Mouse (Mus musculus) hindbrain, embryonic 11.5 days (tissue): ENCODE data around the gene Katnal1. TPM values are rescaled to one million over a fixed set of nuclear protein-coding genes. Genes with fewer than 3 reads are reported as not detected.

ENCODE experiments used
- ATAC-seq: fragments of 200-750 bp; cut with Nextera tagmentation; 2 replicates; pipeline ENCODE4 v1.8.0; 2017; ENCODE audit warnings: mild to moderate bottlenecking, moderate TSS enrichment, moderate library complexity; ENCODE audit not compliant: low FRiP score
- DNase-seq: peaks from one replicate; pipeline ENCODE4 v3.0.0-alpha.2; 2015; ENCODE audit warnings: low spot score
- H3K27ac ChIP-seq: fragments of 300-500 bp; sonication (generic); 2 replicates; pipeline ENCODE4 v1.5.1; 2014; ENCODE audit warnings: mild to moderate bottlenecking, low read depth, low read length
- H3K27me3 ChIP-seq: fragments of 300-500 bp; sonication (generic); 2 replicates; pipeline ENCODE4 v1.6.1; 2014; ENCODE audit warnings: mild to moderate bottlenecking, low read length, moderate library complexity, mixed read lengths; ENCODE audit not compliant: control insufficient read depth, insufficient read depth
- H3K36me3 ChIP-seq: fragments of 300-500 bp; sonication (generic); 2 replicates; pipeline ENCODE4 v1.6.1; 2014; ENCODE audit warnings: mild to moderate bottlenecking, low read length, moderate library complexity, mixed read lengths; ENCODE audit not compliant: control insufficient read depth, insufficient read depth
- H3K4me1 ChIP-seq: fragments of 300-500 bp; sonication (generic); replicated peaks from 2 replicates; pipeline ENCODE4 v1.6.1; 2014; ENCODE audit warnings: low read length, mixed read lengths; ENCODE audit not compliant: control insufficient read depth, insufficient read depth
- H3K4me2 ChIP-seq: fragments of 300-500 bp; sonication (generic); replicated peaks from 2 replicates; pipeline ENCODE4 v1.6.1; 2014; ENCODE audit warnings: mild to moderate bottlenecking, low read depth, low read length
- H3K4me3 ChIP-seq: fragments of 300-500 bp; sonication (generic); 2 replicates; pipeline ENCODE4 v1.5.1; 2014; ENCODE audit warnings: low read depth, low read length
- H3K9ac ChIP-seq: fragments of 300-500 bp; sonication (generic); 2 replicates; pipeline ENCODE4 v1.6.1; 2014; ENCODE audit warnings: low read depth, low read length
- H3K9me3 ChIP-seq: fragments of 300-500 bp; sonication (generic); 2 replicates; pipeline ENCODE4 v1.6.1; 2016; ENCODE audit warnings: low read length; ENCODE audit not compliant: control insufficient read depth
- WGBS: fragments of 180-500 bp; shearing (Covaris S2); extraction: QIAGEN DNeasy Blood & Tissue Kit; methylation state at CpG from one replicate; pipeline ENCODE4 v1.1.7; 2014; 5-methylcytosine and 5-hydroxymethylcytosine counted together
- polyA plus RNA-seq: library from polyadenylated mRNA; unstranded; fragments of >200 nt; fragmentation: Nextera tagmentation; extraction: Ambion mirVana; gene quantifications from 2 replicates; pipeline ENCODE4 v1.2.1, GENCODE M21; 2014

Katnal1 gene
- polyA plus RNA-seq, 1 experiment from 2014 or later: 32.1 TPM

DNA sequence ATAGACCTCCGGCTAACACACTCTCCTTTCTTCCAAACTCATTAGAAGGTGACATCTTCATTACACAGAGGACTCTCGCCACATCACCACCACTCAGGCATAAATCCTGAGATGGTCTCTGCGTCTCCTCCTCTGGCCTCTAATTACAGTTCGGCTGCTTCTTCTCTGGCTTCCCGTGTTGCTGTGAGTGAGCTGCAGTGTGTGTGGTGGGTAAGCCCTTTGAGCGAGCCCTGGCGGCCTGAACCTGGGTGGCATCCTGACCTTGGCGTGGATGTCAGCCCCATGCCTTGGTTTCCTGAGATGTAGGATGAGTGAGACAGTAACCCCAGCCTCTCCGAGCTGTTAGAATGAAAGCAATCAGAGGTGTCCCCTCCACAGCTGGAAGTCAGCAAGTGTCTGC lies 19.5 kb upstream of the Katnal1 start:
- WGBS: 78% methylated on average over 9 of the region's 9 CpGs

DNA sequence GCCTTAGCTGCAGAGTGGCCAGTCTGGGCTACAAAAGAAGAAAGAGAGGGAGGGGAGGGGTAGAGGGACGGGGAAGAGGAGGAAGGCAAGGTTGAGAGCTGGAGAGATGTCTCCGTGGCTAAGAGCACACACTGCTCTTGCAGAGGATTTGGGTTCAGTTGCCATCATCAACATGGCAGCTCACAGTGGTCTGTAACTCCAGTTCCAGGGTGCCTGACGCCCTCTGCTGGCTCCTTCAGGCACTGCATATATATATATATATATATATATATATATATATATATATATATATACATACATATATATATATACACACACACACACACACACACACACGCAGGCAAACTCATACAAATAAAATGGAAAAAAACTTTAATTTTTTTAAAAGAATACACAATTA lies 18.3 kb upstream of the Katnal1 start:
- H3K4me2 ChIP-seq: no peak overlapping the region
- WGBS: 74% methylated on average over 4 of the region's 4 CpGs
- H3K4me1 ChIP-seq: no peaks in the 10 kb centered on the region
- DNase-seq (no peak), ATAC-seq (no peak)
- H3K4me3 ChIP-seq: no peak overlapping the region
- no peaks in the 10 kb centered on the region for H3K36me3 ChIP-seq
- no peaks in the 10 kb centered on the region for H3K9me3 ChIP-seq
- H3K27ac ChIP-seq: no peak overlapping the region
- no peaks in the 10 kb centered on the region for H3K27me3 ChIP-seq
- no peak overlapping the region for H3K9ac ChIP-seq

More for the DNA sequence above, 19.5 kb upstream of the Katnal1 start:
- Histone ChIP-seq H3K4me2 (no peak overlapping the region), H3K36me3 (no peaks in the 10 kb centered on the region), H3K9ac (no peak overlapping the region), H3K4me1 (no peaks in the 10 kb centered on the region), H3K27ac (no peak overlapping the region), H3K4me3 (no peak overlapping the region), H3K27me3 (no peaks in the 10 kb centered on the region), H3K9me3 (no peaks in the 10 kb centered on the region)
- no peak for DNase-seq
- no peak for ATAC-seq

DNA sequence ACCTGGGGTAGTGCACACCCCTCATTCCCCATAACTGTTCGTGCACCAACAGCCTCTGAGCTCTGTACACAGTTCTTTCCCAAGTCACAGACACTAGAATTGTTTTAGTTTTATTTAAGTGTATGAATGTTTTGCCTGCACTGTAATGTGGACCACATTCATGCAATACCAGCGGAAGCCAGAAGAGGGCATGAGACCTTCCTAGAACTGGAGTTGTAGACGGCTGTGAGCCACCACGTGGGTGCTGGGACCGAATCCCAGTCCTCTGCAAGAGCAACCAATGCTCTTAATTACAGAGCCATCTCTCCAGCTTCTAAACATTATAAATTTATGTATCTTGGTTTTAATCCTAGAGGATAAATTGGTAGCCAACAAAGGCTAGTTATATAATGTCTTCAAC lies 17.7 kb upstream of the Katnal1 start:
- no peak overlapping the region for H3K27ac ChIP-seq
- no peak overlapping the region for H3K4me3 ChIP-seq
- H3K27me3 ChIP-seq: no peaks in the 10 kb centered on the region
- no peak overlapping the region for H3K9ac ChIP-seq
- H3K36me3 ChIP-seq: no peaks in the 10 kb centered on the region
- DNase-seq: no peak
- WGBS: 72% methylated on average over 5 of the region's 5 CpGs
- no peak overlapping the region for H3K4me2 ChIP-seq
- ATAC-seq: no peak
- no peaks in the 10 kb centered on the region for H3K9me3 ChIP-seq
- no peaks in the 10 kb centered on the region for H3K4me1 ChIP-seq

DNA sequence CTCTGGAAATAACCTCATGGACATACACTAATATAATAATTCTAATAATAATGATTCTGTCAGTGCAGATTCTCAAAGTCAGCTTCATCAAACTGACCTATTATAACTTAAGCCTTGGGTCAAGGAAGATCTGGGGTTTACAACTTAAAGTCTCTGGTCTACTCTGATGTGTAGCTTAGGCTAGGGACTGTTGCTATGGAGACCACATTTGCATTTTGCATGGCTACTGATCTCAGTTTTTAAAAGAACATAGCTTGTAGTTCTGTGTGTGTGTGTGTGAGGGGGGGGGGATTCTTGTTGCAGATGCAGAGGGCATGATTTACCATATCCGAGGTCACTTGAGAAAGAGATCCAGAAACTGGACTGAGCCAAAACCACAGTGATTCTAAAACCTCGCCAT lies 16.6 kb upstream of the Katnal1 start:
- WGBS: 81% methylated on average over 2 of the region's 2 CpGs
- Histone ChIP-seq H3K27me3 (no peaks in the 10 kb centered on the region), H3K36me3 (no peaks in the 10 kb centered on the region), H3K4me3 (no peak overlapping the region), H3K9ac (no peak overlapping the region), H3K4me2 (no peak overlapping the region), H3K27ac (no peak overlapping the region), H3K4me1 (no peaks in the 10 kb centered on the region), H3K9me3 (no peaks in the 10 kb centered on the region)
- ATAC-seq: no peak
- no peak for DNase-seq

DNA sequence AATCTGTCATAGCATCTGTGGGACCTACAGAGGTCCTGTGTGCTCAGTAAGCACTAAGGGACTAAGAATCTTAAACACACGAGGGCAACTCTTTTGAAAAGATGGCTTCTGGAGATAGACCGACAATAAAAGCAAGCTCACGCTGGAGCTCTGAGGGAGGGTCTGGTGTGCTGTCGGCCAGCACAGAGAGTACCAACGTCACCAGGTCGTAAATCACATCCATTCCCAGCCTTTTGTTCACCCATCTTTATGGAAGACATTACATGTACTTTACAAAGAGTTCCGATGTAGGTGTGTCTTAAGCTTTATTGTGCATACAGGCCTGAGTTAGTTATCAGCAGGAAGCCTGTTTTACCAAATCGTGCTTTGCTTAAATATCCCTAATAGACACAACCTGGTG lies 14.9 kb upstream of the Katnal1 start:
- no peak overlapping the region for H3K4me2 ChIP-seq
- ATAC-seq: no peak
- H3K27ac ChIP-seq: no peak overlapping the region

GRCm38 (mm10) chr5:148943444-148943843 lies 14.3 kb upstream of the Katnal1 start:
- no peak overlapping the region for H3K4me3 ChIP-seq
- 68% methylated on average over 10 of the region's 10 CpGs for WGBS
- H3K36me3 ChIP-seq: no peaks in the 10 kb centered on the region
- no peak for DNase-seq
- no peak overlapping the region for H3K27ac ChIP-seq
- H3K9me3 ChIP-seq: no peaks in the 10 kb centered on the region
- ATAC-seq: no peak
- no peak overlapping the region for H3K9ac ChIP-seq
- no peaks in the 10 kb centered on the region for H3K27me3 ChIP-seq
- no peaks in the 10 kb centered on the region for H3K4me1 ChIP-seq
- H3K4me2 ChIP-seq: no peak overlapping the region

More for the DNA sequence above, 14.9 kb upstream of the Katnal1 start:
- 60% methylated on average over 8 of the region's 8 CpGs for WGBS
- H3K4me3 ChIP-seq: no peak overlapping the region
- H3K36me3 ChIP-seq: no peaks in the 10 kb centered on the region
- H3K4me1 ChIP-seq: no peaks in the 10 kb centered on the region
- no peaks in the 10 kb centered on the region for H3K27me3 ChIP-seq
- no peak for DNase-seq
- H3K9me3 ChIP-seq: no peaks in the 10 kb centered on the region
- no peak overlapping the region for H3K9ac ChIP-seq

DNA sequence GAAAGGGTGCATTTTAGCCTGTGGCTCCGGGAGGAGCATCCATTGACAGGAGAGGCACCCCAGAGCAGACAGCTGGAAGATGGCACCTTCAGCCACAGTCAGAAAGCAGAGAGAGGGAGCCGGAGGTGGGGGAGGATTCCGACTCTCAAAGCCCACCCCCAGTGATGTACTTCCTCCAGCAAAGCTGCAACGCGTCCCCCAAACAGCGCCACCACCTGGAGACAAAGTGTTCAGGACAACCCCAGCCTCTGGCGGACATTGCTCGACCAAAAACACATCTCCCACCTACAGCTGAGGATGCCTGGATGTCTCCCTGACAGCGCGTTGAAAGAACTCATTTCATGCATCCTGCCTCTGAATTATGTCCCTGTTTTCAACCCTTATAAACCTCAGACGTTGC lies 13.8 kb upstream of the Katnal1 start:
- H3K9me3 ChIP-seq: no peaks in the 10 kb centered on the region
- H3K27me3 ChIP-seq: no peaks in the 10 kb centered on the region
- H3K4me3 ChIP-seq: no peak overlapping the region
- no peaks in the 10 kb centered on the region for H3K4me1 ChIP-seq
- H3K27ac ChIP-seq: no peak overlapping the region
- DNase-seq: peak; percentile 43
- ATAC-seq: no peak
- WGBS: 53% methylated on average over 11 of the region's 11 CpGs
- no peak overlapping the region for H3K9ac ChIP-seq
- no peaks in the 10 kb centered on the region for H3K36me3 ChIP-seq
- H3K4me2 ChIP-seq: no peak overlapping the region

DNA sequence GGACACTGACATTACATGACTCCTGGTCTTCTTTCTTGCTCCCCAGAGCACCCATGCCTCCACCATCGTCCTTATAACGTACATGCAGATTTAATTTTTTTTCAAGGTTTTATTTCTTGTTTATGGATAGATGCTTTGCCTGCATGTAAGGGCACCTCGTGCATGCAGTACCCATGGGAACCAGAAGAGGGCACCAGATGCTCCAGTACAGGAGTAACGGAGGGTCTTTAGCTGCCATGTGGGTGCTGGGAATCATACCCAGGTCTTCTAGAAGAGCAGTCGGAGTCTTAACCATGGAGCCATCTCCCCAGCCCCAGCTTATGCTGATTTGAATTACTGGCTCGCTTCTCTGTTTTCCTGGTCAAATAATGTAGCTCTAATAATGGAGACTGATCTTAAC lies 13.2 kb upstream of the Katnal1 start:
- H3K4me2 ChIP-seq: no peak overlapping the region
- no peak overlapping the region for H3K27ac ChIP-seq
- no peak for ATAC-seq
- no peak overlapping the region for H3K9ac ChIP-seq
- H3K36me3 ChIP-seq: no peaks in the 10 kb centered on the region
- H3K9me3 ChIP-seq: no peaks in the 10 kb centered on the region
- 94% methylated on average over 6 of the region's 6 CpGs for WGBS
- H3K4me3 ChIP-seq: no peak overlapping the region
- H3K4me1 ChIP-seq: no peaks in the 10 kb centered on the region
- no peak for DNase-seq
- H3K27me3 ChIP-seq: no peaks in the 10 kb centered on the region

DNA sequence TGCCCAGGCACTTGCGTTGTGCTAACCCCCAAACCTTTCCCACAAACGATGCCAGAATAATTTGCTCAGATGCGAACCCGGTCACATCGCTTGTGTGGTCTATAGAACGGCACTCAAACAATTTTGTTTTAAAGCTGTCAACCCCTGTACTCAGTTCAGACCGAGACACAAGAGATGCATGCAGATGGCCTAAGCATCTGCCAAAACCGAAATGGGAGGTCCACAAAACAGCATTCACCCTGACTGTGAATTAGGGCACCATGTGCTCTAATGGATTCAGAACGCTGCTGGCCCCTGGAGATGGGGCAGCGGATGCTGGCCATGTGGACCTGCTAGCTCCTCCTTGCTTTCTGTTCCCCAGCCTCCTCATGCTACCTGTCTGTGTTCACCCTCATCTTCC lies 12.7 kb upstream of the Katnal1 start:
- Histone ChIP-seq H3K9me3 (no peaks in the 10 kb centered on the region), H3K27ac (no peak overlapping the region), H3K36me3 (no peaks in the 10 kb centered on the region), H3K4me3 (no peak overlapping the region), H3K4me2 (no peak overlapping the region), H3K27me3 (no peaks in the 10 kb centered on the region), H3K9ac (no peak overlapping the region), H3K4me1 (no peaks in the 10 kb centered on the region)
- ATAC-seq: no peak
- WGBS: 85% methylated on average over 10 of the region's 10 CpGs
- DNase-seq: no peak
